Mouse (Mus musculus) C2C12 (cell line): ENCODE results near the gene Treml1. TPM values are rescaled to one million over a fixed set of nuclear protein-coding genes. Genes with fewer than 3 reads are reported as not detected.

Source experiments
- H3K27me3 ChIP-seq: one replicate; pipeline ENCODE4 v1.6.1; 2011; ENCODE audit not compliant: control insufficient read depth, insufficient read depth, insufficient read length
- H3K36me3 ChIP-seq: one replicate; pipeline ENCODE4 v1.6.1; 2011; ENCODE audit not compliant: control insufficient read depth, insufficient read depth
- H3K4me3 ChIP-seq: one replicate; pipeline ENCODE4 v1.5.1; 2011; ENCODE audit warnings: mild to moderate bottlenecking, control low read depth; ENCODE audit not compliant: poor library complexity, insufficient read depth, severe bottlenecking
- H3K79me2 ChIP-seq: one replicate; pipeline ENCODE4 v1.6.1; 2011; ENCODE audit not compliant: control insufficient read depth, insufficient read depth
- H3K79me3 ChIP-seq: one replicate; pipeline ENCODE4 v1.6.1; 2011; ENCODE audit warnings: low read depth, control low read depth
- H3ac ChIP-seq: one replicate; pipeline ENCODE3; 2011; ENCODE audit warnings: low read depth; ENCODE audit not compliant: control insufficient read depth, insufficient read length
- CEBPB ChIP-seq: IDR thresholded peaks from one replicate; pipeline ENCODE4 v1.6.1; 2011; ENCODE audit warnings: low read depth, mild to moderate bottlenecking, control low read depth, moderate library complexity
- CTCF ChIP-seq: IDR thresholded peaks from one replicate; pipeline ENCODE4 v1.5.1; 2011; ENCODE audit not compliant: control insufficient read depth, insufficient read depth, insufficient read length
- FOSL1 ChIP-seq: IDR thresholded peaks from one replicate; pipeline ENCODE4 v1.8.0; 2011; ENCODE audit warnings: mild to moderate bottlenecking, low read length; ENCODE audit not compliant: poor library complexity, insufficient read depth, severe bottlenecking
- MAX ChIP-seq: IDR thresholded peaks from one replicate; pipeline ENCODE4 v1.6.1; 2011; ENCODE audit warnings: mild to moderate bottlenecking, control low read depth
- MYOD1 ChIP-seq: IDR thresholded peaks from one replicate; pipeline ENCODE4 v1.6.1; 2011; ENCODE audit warnings: low read depth; ENCODE audit not compliant: control insufficient read depth, insufficient read length
- MYOG ChIP-seq: IDR thresholded peaks from one replicate; pipeline ENCODE4 v1.6.1; 2011; ENCODE audit not compliant: control insufficient read depth, insufficient read length; ENCODE audit errors: extremely low read depth
- USF1 ChIP-seq: IDR thresholded peaks from one replicate; pipeline ENCODE4 v1.6.1; 2011; ENCODE audit warnings: low read depth, mild to moderate bottlenecking, control low read depth, moderate library complexity
- polyA plus RNA-seq: library from polyadenylated mRNA; unstranded; fragments of >200 nt; fragmentation: generic; extraction: Trizol; gene quantifications from one replicate; pipeline ENCODE4 v1.2.1, GENCODE M21; 2012; ENCODE audit warnings: missing spikeins

Treml1 gene
- polyA plus RNA-seq, 1 experiment: not detected

DNA sequence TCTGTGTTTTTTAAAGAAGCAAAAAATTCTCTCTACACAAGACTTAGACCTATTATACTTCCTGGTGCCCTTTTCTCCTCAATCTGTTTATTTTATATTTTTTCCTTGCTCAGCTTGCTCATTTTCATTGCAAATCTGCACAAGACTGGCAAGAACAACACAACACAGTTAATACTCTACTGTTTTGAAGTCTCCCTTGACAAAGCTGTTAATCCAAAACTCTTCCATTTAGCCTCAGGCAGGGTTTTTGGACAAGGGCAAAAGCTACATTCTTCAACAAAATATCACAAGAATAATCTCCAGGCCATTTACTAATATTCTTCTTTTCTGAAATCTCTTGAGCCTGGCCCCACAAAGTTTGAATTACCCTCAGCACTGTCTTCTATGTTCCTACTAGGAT lies 11.9 kb downstream of the Treml1 start:
- Histone ChIP-seq H3K4me3 (no peak overlapping the region), H3K79me2 (no peaks in the 10 kb centered on the region), H3K27me3 (no peaks in the 10 kb centered on the region), H3K79me3 (no peaks in the 10 kb centered on the region), H3ac (no peak overlapping the region), H3K36me3 (no peaks in the 10 kb centered on the region)
- no peak for TF ChIP-seq MYOD1
- no peak for TF ChIP-seq USF1
- no peak for TF ChIP-seq MAX
- TF ChIP-seq MYOG: no peak
- TF ChIP-seq FOSL1: no peak
- TF ChIP-seq CEBPB: no peak
- TF ChIP-seq CTCF: no peak

DNA sequence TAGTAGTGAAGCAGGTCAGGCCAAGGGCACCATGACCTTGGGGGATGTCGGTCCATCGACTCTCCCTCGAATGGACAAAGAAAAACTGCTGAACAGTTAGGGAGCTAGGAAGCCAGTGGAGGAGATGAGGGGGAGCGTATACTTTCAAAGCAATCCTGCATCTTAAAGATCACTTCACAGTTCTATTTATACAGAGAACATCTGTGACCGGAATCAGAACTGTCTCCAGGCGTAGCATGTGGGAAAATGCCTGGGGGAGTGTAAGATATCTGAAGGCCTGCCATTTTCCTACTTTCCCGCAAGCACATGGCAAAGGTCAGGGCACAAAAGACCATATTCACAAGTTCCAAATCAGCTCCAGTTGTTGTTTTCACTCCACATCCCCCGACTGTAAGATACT lies 13.3 kb downstream of the Treml1 start:
- Histone ChIP-seq H3K79me3 (no peaks in the 10 kb centered on the region), H3K36me3 (no peaks in the 10 kb centered on the region), H3K4me3 (no peak overlapping the region), H3K27me3 (no peaks in the 10 kb centered on the region), H3K79me2 (no peaks in the 10 kb centered on the region), H3ac (no peak overlapping the region)
- TF ChIP-seq CTCF (no peak), MAX (no peak), USF1 (no peak), MYOG (no peak), FOSL1 (no peak)

DNA sequence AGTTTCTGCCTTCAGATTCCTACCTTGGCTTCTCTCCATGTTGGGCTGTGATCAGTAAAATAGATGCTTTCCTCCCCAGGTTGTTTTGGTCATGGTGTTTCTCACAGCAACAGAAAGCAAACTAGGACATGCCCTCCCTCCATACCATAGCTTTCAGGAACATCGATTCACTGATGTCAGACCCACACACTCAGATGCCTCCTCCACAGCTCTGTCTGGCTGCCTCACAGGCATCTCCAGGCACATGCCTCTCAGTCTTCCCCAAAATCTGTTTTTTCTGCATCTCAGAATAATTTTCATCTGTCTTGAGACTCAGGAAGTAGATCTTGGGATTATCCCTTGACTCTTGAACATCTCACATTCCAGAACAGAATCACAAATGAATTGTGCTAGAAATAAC lies 16.4 kb downstream of the Treml1 start:
- TF ChIP-seq USF1 (no peak), MAX (no peak), FOSL1 (no peak), CTCF (no peak), CEBPB (no peak)
- H3K79me2 ChIP-seq: no peaks in the 10 kb centered on the region

DNA sequence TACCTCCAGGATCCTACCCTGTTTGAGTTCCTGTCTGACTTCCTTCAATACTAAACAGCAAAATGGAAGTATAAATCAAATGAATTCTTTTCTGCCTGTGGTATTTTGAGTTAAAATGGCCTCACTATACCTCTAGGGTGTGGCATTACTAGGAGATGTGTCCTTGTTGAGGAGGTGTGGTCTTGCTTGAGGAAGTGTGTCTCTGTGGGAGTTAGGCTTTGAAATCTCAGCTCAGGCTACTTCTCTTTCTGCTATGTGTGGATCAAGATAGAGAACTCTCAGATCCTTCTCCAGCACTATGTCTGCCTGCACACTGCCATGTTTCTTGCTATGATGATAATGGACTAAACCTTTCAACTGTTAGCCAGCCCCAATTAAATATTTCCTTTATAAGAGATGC lies 19.3 kb downstream of the Treml1 start:
- no peak overlapping the region for H3ac ChIP-seq
- no peaks in the 10 kb centered on the region for H3K79me3 ChIP-seq
- H3K27me3 ChIP-seq: no peaks in the 10 kb centered on the region
- no peak overlapping the region for H3K4me3 ChIP-seq
- H3K79me2 ChIP-seq: no peaks in the 10 kb centered on the region
- H3K36me3 ChIP-seq: no peaks in the 10 kb centered on the region
- no peak for TF ChIP-seq USF1
- no peak for TF ChIP-seq MAX
- no peak for TF ChIP-seq MYOG
- TF ChIP-seq FOSL1: no peak
- no peak for TF ChIP-seq CTCF
- TF ChIP-seq MYOD1: no peak
- TF ChIP-seq CEBPB: no peak

More for the DNA sequence above, 16.4 kb downstream of the Treml1 start:
- Histone ChIP-seq H3K79me3 (no peaks in the 10 kb centered on the region), H3K4me3 (no peak overlapping the region), H3ac (no peak overlapping the region), H3K36me3 (no peaks in the 10 kb centered on the region), H3K27me3 (no peaks in the 10 kb centered on the region)

DNA sequence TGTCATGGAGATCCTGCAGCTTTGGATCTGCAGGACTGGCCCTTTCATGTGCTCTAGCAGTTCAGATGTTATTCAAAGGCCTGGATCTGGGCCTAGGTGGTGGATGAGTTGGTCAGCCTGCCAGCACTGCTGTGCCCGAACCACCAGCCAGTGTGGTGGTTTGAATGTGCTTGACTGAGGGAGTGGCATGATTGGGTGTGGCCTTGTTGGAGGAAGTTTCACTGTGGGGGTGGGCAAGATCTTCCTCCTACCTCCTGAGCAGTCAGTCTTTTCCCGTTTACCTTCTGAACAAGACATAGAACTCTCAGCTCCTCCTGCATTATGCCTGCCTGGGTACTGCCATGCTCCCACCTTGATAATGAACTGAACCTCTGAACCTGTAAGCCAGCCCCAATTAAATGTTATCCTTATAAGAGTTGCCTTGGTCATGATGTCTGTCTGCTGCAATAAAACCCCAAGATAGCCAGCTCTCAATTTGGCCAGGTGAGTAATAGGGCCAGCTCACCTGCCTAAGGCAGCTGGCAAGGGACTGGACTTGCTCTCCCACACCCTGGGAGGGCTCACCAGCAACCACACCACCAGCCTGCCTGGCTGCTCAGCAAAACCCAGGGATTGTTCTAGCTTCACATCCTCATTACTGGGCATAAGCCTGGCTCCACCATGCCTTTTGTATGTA lies 26.2 kb downstream of the Treml1 start:
- H3ac ChIP-seq: no peak overlapping the region
- no peaks in the 10 kb centered on the region for H3K79me2 ChIP-seq
- H3K36me3 ChIP-seq: peaks cover 47% of the 10 kb centered on the region
- no peaks in the 10 kb centered on the region for H3K79me3 ChIP-seq
- TF ChIP-seq MYOG (no peak), MAX (no peak), FOSL1 (no peak), MYOD1 (no peak)
- H3K27me3 ChIP-seq: no peaks in the 10 kb centered on the region
- H3K4me3 ChIP-seq: no peak overlapping the region

DNA sequence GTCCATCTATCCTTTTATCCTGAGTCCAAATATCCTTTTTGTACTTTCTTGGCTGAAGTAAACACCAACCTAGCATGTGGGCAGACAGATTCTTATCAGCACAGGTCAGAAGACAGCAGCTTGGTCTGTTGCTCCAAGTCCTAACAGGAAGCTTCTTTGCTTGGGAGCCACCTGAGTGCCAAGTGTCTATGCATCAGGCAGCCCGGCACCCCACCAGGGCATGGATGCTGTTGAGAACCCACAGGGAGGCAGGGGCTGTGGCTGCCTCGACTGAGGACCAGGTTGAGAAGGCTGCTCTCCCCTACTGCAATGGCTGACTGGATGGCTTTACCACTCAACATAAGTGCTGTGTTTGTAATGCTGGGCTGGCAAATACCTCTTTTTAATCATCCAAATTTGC lies 28.9 kb downstream of the Treml1 start:
- TF ChIP-seq MAX (no peak), CEBPB (no peak), MYOG (no peak), FOSL1 (no peak), MYOD1 (no peak), USF1 (no peak), CTCF (no peak)
- H3K79me2 ChIP-seq: no peaks in the 10 kb centered on the region
- no peak overlapping the region for H3ac ChIP-seq
- H3K27me3 ChIP-seq: no peaks in the 10 kb centered on the region
- H3K79me3 ChIP-seq: no peaks in the 10 kb centered on the region
- H3K4me3 ChIP-seq: no peak overlapping the region
- peaks cover 74% of the 10 kb centered on the region for H3K36me3 ChIP-seq
